In genomic region chr8:83624739-83625138, GRCm38 (mm10) we compare ENCODE assay signal across 8 mouse cellular contexts. TPM values are rescaled to one million over a fixed set of nuclear protein-coding genes. Genes with fewer than 3 reads are reported as not detected.
DNase-seq lines count a peak whose midpoint lies in the region; ATAC-seq and TF ChIP-seq lines count a peak whose summit lies in the region.
"Had no signal": no experiment of that assay in that cellular context is flagged by ENCODE, and none has a peak within 500 bp of the region (broad histone marks: within the 10 kb centered on the region; RNA-seq: fewer than 3 reads in every experiment).

No protein-coding gene starts in this region.

- peaks cover 8% of the 10 kb centered on the region; the same call in 1 of the 2 replicates for H3K4me1 ChIP-seq in hindbrain, embryonic 10.5 days (replicated peaks)
- H3K4me1 ChIP-seq in hindbrain, embryonic 12.5 days, result 0 out of 2 replicates have a peak, but pooled peaks cover 3% of the 10 kb centered on the region
- 0 out of 2 replicates have a peak, but pooled peaks cover 2% of the 10 kb centered on the region for H3K4me1 ChIP-seq in bone marrow macrophage, adult 2 months (ENCODE audit: control insufficient read depth, insufficient read depth, low read length)
- H3K4me1 ChIP-seq in embryonic fibroblast, embryonic 13.5 days (ENCODE audit: control insufficient read depth, insufficient read depth, low read length), result no peaks in the 10 kb centered on the region
- peaks cover 11% of the 10 kb centered on the region; the same call in 1 of the 2 replicates for H3K4me1 ChIP-seq in liver, postnatal 0 days (ENCODE audit: insufficient read depth)

- H3K9ac ChIP-seq in hindbrain, embryonic 12.5 days, result no peak overlapping the region
- H3K9ac ChIP-seq in liver, postnatal 0 days (replicated peaks), result no peak overlapping the region

- 0 out of 2 replicates have a peak, but pooled peaks have one; percentile 31 for TF ChIP-seq CTCF in bone marrow macrophage, adult 2 months (IDR thresholded peaks at IDR 0.05; ENCODE audit: low read depth, low read length)
- TF ChIP-seq CTCF in embryonic fibroblast, embryonic 13.5 days (IDR thresholded peaks at IDR 0.05; ENCODE audit: borderline replicate concordance, insufficient read depth, low read length), result peak; percentile 46; the same call in 1 of the 2 replicates
- peak; percentile 84 for TF ChIP-seq CTCF in liver, postnatal 0 days (IDR thresholded peaks at IDR 0.05; ENCODE audit: low read depth)

- H3K27ac ChIP-seq in hindbrain, embryonic 10.5 days, result no peak overlapping the region
- no peak overlapping the region for H3K27ac ChIP-seq in hindbrain, embryonic 12.5 days
- H3K27ac ChIP-seq in bone marrow macrophage, adult 2 months (ENCODE audit: insufficient read depth, low read depth, low read length), result no peak overlapping the region
- no peak overlapping the region for H3K27ac ChIP-seq in embryonic fibroblast, embryonic 13.5 days (ENCODE audit: insufficient read depth, low read length)
- no peak overlapping the region for H3K27ac ChIP-seq in liver, postnatal 0 days (ENCODE audit: low read depth)

- no peak overlapping the region for H3K4me2 ChIP-seq in hindbrain, embryonic 12.5 days (replicated peaks)
- no peak overlapping the region for H3K4me2 ChIP-seq in liver, postnatal 0 days (ENCODE audit: low read depth, low read length)

- no peak for TF ChIP-seq POLR2A in bone marrow macrophage, adult 2 months (IDR thresholded peaks at IDR 0.05; ENCODE audit: borderline replicate concordance, low read depth, low read length)
- no peak for TF ChIP-seq POLR2A in embryonic fibroblast, embryonic 13.5 days (IDR thresholded peaks at IDR 0.05; ENCODE audit: low read depth, low read length)

- no peaks in the 10 kb centered on the region for H3K9me3 ChIP-seq in hindbrain, embryonic 10.5 days
- H3K9me3 ChIP-seq in hindbrain, embryonic 12.5 days (replicated peaks), result no peaks in the 10 kb centered on the region
- no peaks in the 10 kb centered on the region for H3K9me3 ChIP-seq in liver, postnatal 0 days (ENCODE audit: low read length)
- H3K9me3 ChIP-seq: megakaryocyte, embryonic 14.5 days had no signal

- no peak for TF ChIP-seq EP300 in liver, postnatal 0 days (IDR thresholded peaks at IDR 0.05; ENCODE audit: low read depth)

- WGBS in hindbrain, embryonic 10.5 days, result 46% methylated on average over 3 of the region's 3 CpGs
- 53% methylated on average over 3 of the region's 3 CpGs for WGBS in hindbrain, embryonic 12.5 days
- WGBS in liver, postnatal 0 days (ENCODE audit: insufficient replicate concordance), result 41% methylated on average over 3 of the region's 3 CpGs

- H3K4me3 ChIP-seq in hindbrain, embryonic 10.5 days, result no peak overlapping the region
- no peak overlapping the region for H3K4me3 ChIP-seq in hindbrain, embryonic 12.5 days
- no peak overlapping the region for H3K4me3 ChIP-seq in bone marrow macrophage, adult 2 months (ENCODE audit: insufficient read depth, low read length)
- H3K4me3 ChIP-seq in embryonic fibroblast, embryonic 13.5 days (ENCODE audit: insufficient read depth, low read length), result no peak overlapping the region
- no peak overlapping the region for H3K4me3 ChIP-seq in liver, postnatal 0 days (ENCODE audit: low read depth, low read length)
- H3K4me3 ChIP-seq: megakaryocyte, embryonic 14.5 days had no signal

- no peaks in the 10 kb centered on the region for H3K36me3 ChIP-seq in hindbrain, embryonic 10.5 days
- no peaks in the 10 kb centered on the region for H3K36me3 ChIP-seq in hindbrain, embryonic 12.5 days
- H3K36me3 ChIP-seq in liver, postnatal 0 days (replicated peaks; ENCODE audit: insufficient read depth, low read length), result no peaks in the 10 kb centered on the region

- peak; percentile 29 for DNase-seq in hindbrain, embryonic 10.5 days (ENCODE audit: low spot score)
- peak; percentile 44 for DNase-seq in liver, postnatal 0 days
- no peak for DNase-seq in thymus, postnatal 10 days (ENCODE audit: low spot score in 2 of 2)
- DNase-seq in urinary bladder, postnatal 4 days (ENCODE audit: low spot score in 2 of 2), result no peak

- no peak for ATAC-seq in hindbrain, embryonic 12.5 days (ENCODE audit: low FRiP score)
- ATAC-seq in liver, postnatal 0 days, result no peak

- peaks cover 10% of the 10 kb centered on the region; the same call in 1 of the 2 replicates for H3K27me3 ChIP-seq in hindbrain, embryonic 10.5 days (ENCODE audit: insufficient read depth, poor library complexity, severe bottlenecking)
- H3K27me3 ChIP-seq in hindbrain, embryonic 12.5 days, result no peaks in the 10 kb centered on the region
- H3K27me3 ChIP-seq in liver, postnatal 0 days (ENCODE audit: insufficient read depth, low read length), result no peaks in the 10 kb centered on the region

RNA-seq across cellular contexts. Expression of gene Dnajb1, which starts 16.7 kb away (rescaled TPM):
- polyA plus RNA-seq in hindbrain, embryonic 10.5 days (2016; fragmentation: Nextera tagmentation; extraction: Ambion mirVana), result 71.9 and 84.2 TPM in 2 replicates
- 57.1 and 62.8 TPM in 2 replicates for polyA plus RNA-seq in hindbrain, embryonic 12.5 days (2016; fragmentation: Nextera tagmentation; extraction: Ambion mirVana)
- polyA plus RNA-seq in bone marrow macrophage, adult 2 months (2012; ENCODE audit: insufficient read depth, insufficient read length, missing spikeins), result 19.4 and 19.9 TPM in 2 replicates
- polyA plus RNA-seq in embryonic fibroblast, embryonic 13.5 days (2011; ENCODE audit: insufficient read length, low read depth, missing spikeins), result 27.7 and 32.2 TPM in 2 replicates
- polyA plus RNA-seq in liver, postnatal 0 days (2015; fragmentation: Nextera tagmentation; extraction: Ambion mirVana), result 29.4 and 31.6 TPM in 2 replicates

RNA-seq across cellular contexts. Expression of gene Tecr, which starts 17.0 kb away (rescaled TPM):
- polyA plus RNA-seq in hindbrain, embryonic 10.5 days (2016; fragmentation: Nextera tagmentation; extraction: Ambion mirVana), result 714 and 783 TPM in 2 replicates
- polyA plus RNA-seq in hindbrain, embryonic 12.5 days (2016; fragmentation: Nextera tagmentation; extraction: Ambion mirVana), result 646 and 653 TPM in 2 replicates
- polyA plus RNA-seq in bone marrow macrophage, adult 2 months (2012; ENCODE audit: insufficient read depth, insufficient read length, missing spikeins), result 189 and 215 TPM in 2 replicates
- 210 and 213 TPM in 2 replicates for polyA plus RNA-seq in embryonic fibroblast, embryonic 13.5 days (2011; ENCODE audit: insufficient read length, low read depth, missing spikeins)
- 252 and 258 TPM in 2 replicates for polyA plus RNA-seq in liver, postnatal 0 days (2015; fragmentation: Nextera tagmentation; extraction: Ambion mirVana)

RNA-seq across cellular contexts. Expression of gene Gipc1, which starts 27.7 kb away (rescaled TPM):
- 221 and 240 TPM in 2 replicates for polyA plus RNA-seq in hindbrain, embryonic 10.5 days (2016; fragmentation: Nextera tagmentation; extraction: Ambion mirVana)
- polyA plus RNA-seq in hindbrain, embryonic 12.5 days (2016; fragmentation: Nextera tagmentation; extraction: Ambion mirVana), result 188 and 193 TPM in 2 replicates
- 25.6 and 32.2 TPM in 2 replicates for polyA plus RNA-seq in bone marrow macrophage, adult 2 months (2012; ENCODE audit: insufficient read depth, insufficient read length, missing spikeins)
- 47.4 and 63.3 TPM in 2 replicates for polyA plus RNA-seq in embryonic fibroblast, embryonic 13.5 days (2011; ENCODE audit: insufficient read length, low read depth, missing spikeins)
- polyA plus RNA-seq in liver, postnatal 0 days (2015; fragmentation: Nextera tagmentation; extraction: Ambion mirVana), result 44.4 and 46.1 TPM in 2 replicates

RNA-seq across cellular contexts. Expression of gene Ptger1, which starts 41.7 kb away (rescaled TPM):
- polyA plus RNA-seq in hindbrain, embryonic 10.5 days (2016; fragmentation: Nextera tagmentation; extraction: Ambion mirVana), result 0.58 and 0.62 TPM in 2 replicates
- 0.70 and 0.93 TPM in 2 replicates for polyA plus RNA-seq in hindbrain, embryonic 12.5 days (2016; fragmentation: Nextera tagmentation; extraction: Ambion mirVana)
- 0.16 and 0.53 TPM in 2 replicates for polyA plus RNA-seq in bone marrow macrophage, adult 2 months (2012; ENCODE audit: insufficient read depth, insufficient read length, missing spikeins)
- 2.1 and 2.4 TPM in 2 replicates for polyA plus RNA-seq in embryonic fibroblast, embryonic 13.5 days (2011; ENCODE audit: insufficient read length, low read depth, missing spikeins)
- 0.12 and 0.16 TPM in 2 replicates for polyA plus RNA-seq in liver, postnatal 0 days (2015; fragmentation: Nextera tagmentation; extraction: Ambion mirVana)

RNA-seq across cellular contexts. Expression of gene Ndufb7, which starts 58.3 kb away (rescaled TPM):
- 359 and 398 TPM in 2 replicates for polyA plus RNA-seq in hindbrain, embryonic 10.5 days (2016; fragmentation: Nextera tagmentation; extraction: Ambion mirVana)
- 307 and 342 TPM in 2 replicates for polyA plus RNA-seq in hindbrain, embryonic 12.5 days (2016; fragmentation: Nextera tagmentation; extraction: Ambion mirVana)
- 130 and 134 TPM in 2 replicates for polyA plus RNA-seq in bone marrow macrophage, adult 2 months (2012; ENCODE audit: insufficient read depth, insufficient read length, missing spikeins)
- 67.4 and 86.9 TPM in 2 replicates for polyA plus RNA-seq in embryonic fibroblast, embryonic 13.5 days (2011; ENCODE audit: insufficient read length, low read depth, missing spikeins)
- 298 and 304 TPM in 2 replicates for polyA plus RNA-seq in liver, postnatal 0 days (2015; fragmentation: Nextera tagmentation; extraction: Ambion mirVana)

Comparison
In these comparisons a context has a peak if more than half of its experiments do, and no peak if none do; other contexts are left out.
1. DNase-seq: peak in hindbrain, embryonic 10.5 days (single experiment) and liver, postnatal 0 days (single experiment); none in thymus, postnatal 10 days (0 of 2) and urinary bladder, postnatal 4 days (0 of 2).
2. CTCF ChIP-seq: peak in every context shown above with its lines; median percentile 84 in liver, postnatal 0 days; 46 in embryonic fibroblast, embryonic 13.5 days; 31 in bone marrow macrophage, adult 2 months.